Mouse (Mus musculus) embryonic facial prominence, embryonic 14.5 days (tissue): ENCODE results near the gene Sycn. TPM values are rescaled to one million over a fixed set of nuclear protein-coding genes. Genes with fewer than 3 reads are reported as not detected.
A peak's percentile ranks its signal among the peaks of the same experiment; 100 is the strongest.
"Not testable (repeated sequence)": the region's sequence is repeated elsewhere in the genome, so short reads cannot be mapped to it uniquely, and the experiment has no call there.

Experiments
- ATAC-seq: fragments of 200-750 bp; cut with Nextera tagmentation; 2 replicates; pipeline ENCODE4 v1.8.0; 2017; ENCODE audit warnings: low read depth, moderate number of reproducible peaks, moderate TSS enrichment
- DNase-seq: peaks from one replicate; pipeline ENCODE4 v3.0.0-alpha.2; 2015; ENCODE audit warnings: low spot score
- H3K27ac ChIP-seq: fragments of 300-500 bp; sonication (generic); replicated peaks from 2 replicates; pipeline ENCODE4 v1.5.1; 2014; ENCODE audit warnings: low read depth, mild to moderate bottlenecking, low read length, moderate library complexity
- H3K27me3 ChIP-seq: fragments of 300-500 bp; sonication (generic); replicated peaks from 2 replicates; pipeline ENCODE4 v1.6.1; 2014; ENCODE audit warnings: low read length; ENCODE audit not compliant: control insufficient read depth, insufficient read depth
- H3K36me3 ChIP-seq: fragments of 300-500 bp; sonication (generic); 2 replicates; pipeline ENCODE4 v1.6.1; 2014; ENCODE audit warnings: low read length, mixed read lengths; ENCODE audit not compliant: control insufficient read depth, insufficient read depth
- H3K4me1 ChIP-seq: fragments of 300-500 bp; sonication (generic); 2 replicates; pipeline ENCODE4 v1.6.1; 2014; ENCODE audit warnings: antibody characterized with exemption, low read length; ENCODE audit not compliant: control insufficient read depth, insufficient read depth
- H3K4me2 ChIP-seq: fragments of 300-500 bp; sonication (generic); 2 replicates; pipeline ENCODE4 v1.6.1; 2014; ENCODE audit warnings: low read depth, mild to moderate bottlenecking, low read length, moderate library complexity, mixed read lengths
- H3K4me3 ChIP-seq: fragments of 300-500 bp; sonication (generic); 2 replicates; pipeline ENCODE4 v1.5.1; 2014; ENCODE audit warnings: low read depth, mild to moderate bottlenecking, low read length
- H3K9ac ChIP-seq: fragments of 300-500 bp; sonication (generic); 2 replicates; pipeline ENCODE4 v1.6.1; 2014; ENCODE audit warnings: low read depth, mild to moderate bottlenecking, low read length, moderate library complexity, mixed read lengths
- H3K9me3 ChIP-seq: fragments of 300-500 bp; sonication (generic); 2 replicates; pipeline ENCODE4 v1.6.1; 2016; ENCODE audit warnings: low read length; ENCODE audit not compliant: control insufficient read depth
- WGBS: fragments of 180-500 bp; shearing (Covaris S2); extraction: QIAGEN DNeasy Blood & Tissue Kit; methylation state at CpG from one replicate; pipeline ENCODE4 v1.1.7; 2014; 5-methylcytosine and 5-hydroxymethylcytosine counted together
- polyA plus RNA-seq: library from polyadenylated mRNA; unstranded; fragments of >200 nt; fragmentation: Nextera tagmentation; extraction: Ambion mirVana; gene quantifications from 2 replicates; pipeline ENCODE4 v1.2.1, GENCODE M21; 2014

Gene Sycn
- polyA plus RNA-seq, 1 experiment from 2014 or later = not detected

GRCm38 (mm10) chr7:28527922-28528719 is 12.6 kb upstream of the Sycn start:
- WGBS = 9% methylated on average over 19 of the region's 19 CpGs
- Histone ChIP-seq H3K9me3 (no peaks in the 10 kb centered on the region), H3K4me3 (no peak overlapping the region), H3K27ac (no peak overlapping the region), H3K4me2 (no peak overlapping the region), H3K4me1 (no peaks in the 10 kb centered on the region), H3K27me3 (no peaks in the 10 kb centered on the region), H3K36me3 (no peaks in the 10 kb centered on the region), H3K9ac (no peak overlapping the region)
- ATAC-seq (peak; percentile 70), DNase-seq (peak; percentile 65)

GRCm38 (mm10) chr7:28532005-28532404 is 8.7 kb upstream of the Sycn start:
- Histone ChIP-seq H3K4me3 (no peak overlapping the region), H3K27me3 (no peaks in the 10 kb centered on the region), H3K4me1 (no peaks in the 10 kb centered on the region), H3K27ac (no peak overlapping the region), H3K9ac (no peak overlapping the region), H3K4me2 (no peak overlapping the region), H3K9me3 (no peaks in the 10 kb centered on the region), H3K36me3 (no peaks in the 10 kb centered on the region)
- DNase-seq (no peak), ATAC-seq (no peak)
- WGBS = 48% methylated on average over 8 of the region's 8 CpGs

DNA sequence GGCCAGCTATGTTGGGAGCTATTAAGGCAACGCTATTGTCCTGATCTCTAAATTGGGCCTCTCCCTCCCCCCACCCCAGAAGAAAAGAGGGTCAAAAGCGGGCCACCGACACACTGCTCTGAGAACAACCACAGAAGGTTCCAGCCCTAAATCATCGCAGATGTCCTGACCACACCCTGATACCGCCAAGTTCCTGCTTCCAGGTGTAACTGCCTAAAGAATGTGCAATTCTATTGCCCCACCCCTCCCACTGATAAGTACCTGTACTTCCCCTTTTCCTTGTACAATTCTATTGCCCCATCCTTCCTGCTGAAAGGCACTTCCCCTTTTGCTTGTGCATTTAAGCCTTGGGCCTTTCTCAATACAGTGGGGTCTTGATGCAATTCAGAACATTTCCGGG is 1.8 kb upstream of the Sycn start:
- not testable (repeated sequence) for H3K4me1 ChIP-seq, H3K4me2 ChIP-seq, ATAC-seq, H3K27me3 ChIP-seq, H3K36me3 ChIP-seq, H3K9ac ChIP-seq, DNase-seq, H3K4me3 ChIP-seq, H3K9me3 ChIP-seq, H3K27ac ChIP-seq
- WGBS = 89% methylated on average over 6 of the region's 6 CpGs

DNA sequence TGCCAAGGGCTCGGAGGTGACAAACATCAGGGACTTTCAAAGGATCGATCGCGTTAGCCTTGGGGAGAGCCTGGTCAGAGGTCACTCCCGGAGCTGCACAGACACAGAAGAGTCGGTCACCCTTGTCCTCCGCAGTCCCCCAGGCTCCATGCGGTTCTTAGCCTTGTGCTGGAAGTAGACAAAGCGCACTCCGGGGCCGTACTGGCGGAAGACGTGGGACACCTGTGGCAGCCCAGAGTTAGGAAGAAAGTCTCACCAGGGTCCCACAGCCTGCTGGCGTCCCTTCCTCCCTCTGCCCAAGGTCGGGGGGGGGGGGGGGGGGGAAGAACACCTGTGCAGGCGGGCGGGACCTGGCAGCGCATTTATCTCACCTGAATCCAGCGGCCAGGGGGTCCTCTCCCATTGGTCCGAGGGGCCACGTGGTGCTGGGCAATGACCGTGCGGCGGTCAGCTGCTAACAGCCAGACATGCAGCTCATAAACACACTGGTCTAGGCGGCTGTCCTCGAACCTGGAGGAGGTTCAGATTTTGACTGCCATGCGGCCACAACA is 3.4 kb downstream of the Sycn start:
- peaks cover 45% of the 10 kb centered on the region for H3K27me3 ChIP-seq

DNA sequence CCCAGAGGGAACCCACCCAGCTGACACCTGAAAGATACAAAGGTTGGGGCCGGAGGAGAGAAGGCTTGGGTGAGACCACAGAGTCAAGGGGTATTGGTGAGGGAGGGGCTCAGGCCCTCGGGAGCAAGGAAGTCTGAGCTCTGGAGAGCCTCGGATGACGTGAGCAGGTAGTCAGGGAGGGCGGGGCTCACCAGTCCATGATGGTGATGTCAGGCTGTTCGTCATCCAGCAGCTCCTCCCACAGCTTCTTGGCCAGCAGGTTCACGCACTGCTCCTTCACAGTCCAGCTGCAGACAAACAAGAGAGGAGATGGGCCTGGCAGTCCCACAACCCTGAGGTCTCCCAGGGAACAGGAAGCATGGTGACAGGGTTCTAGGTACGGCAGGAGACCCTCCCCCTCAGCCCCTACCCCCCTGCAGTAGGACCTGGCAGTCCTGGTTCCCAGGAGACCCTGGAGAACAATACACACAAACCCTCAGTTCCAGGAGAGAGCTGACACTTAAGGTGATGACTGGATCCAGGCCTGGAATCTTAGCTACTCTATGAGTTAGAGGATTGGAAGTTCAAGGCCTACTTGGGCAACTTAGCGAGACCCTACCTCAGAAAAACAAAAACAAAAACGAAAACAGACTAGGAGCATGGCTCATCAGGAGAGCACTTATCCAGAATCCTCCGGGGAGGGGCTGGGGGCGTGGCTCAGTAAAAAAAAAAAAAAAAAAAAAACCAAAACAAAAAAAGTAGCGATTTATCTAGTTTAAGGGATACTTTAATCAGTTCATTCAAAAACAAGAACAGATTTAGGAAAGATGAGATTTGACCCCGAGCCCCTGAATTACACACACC is 4.6 kb downstream of the Sycn start:
- no peaks in the 10 kb centered on the region for H3K9me3 ChIP-seq
- no peak overlapping the region for H3K4me3 ChIP-seq
- H3K4me1 ChIP-seq = no peaks in the 10 kb centered on the region; the same call in 1 of the 2 replicates
- ATAC-seq (no peak; the same call in 1 of the 2 replicates), DNase-seq (peak; percentile 29)
- WGBS = 32% methylated on average over 12 of the region's 14 CpGs
- H3K4me2 ChIP-seq = no peak overlapping the region
- no peak overlapping the region for H3K27ac ChIP-seq
- H3K36me3 ChIP-seq = no peaks in the 10 kb centered on the region
- peaks cover 45% of the 10 kb centered on the region for H3K27me3 ChIP-seq
- H3K9ac ChIP-seq = no peak overlapping the region

More for the DNA sequence above, 3.4 kb downstream of the Sycn start:
- Histone ChIP-seq H3K9me3 (no peaks in the 10 kb centered on the region), H3K27ac (no peak overlapping the region), H3K4me1 (no peaks in the 10 kb centered on the region; the same call in 1 of the 2 replicates), H3K4me3 (no peak overlapping the region), H3K9ac (no peak overlapping the region), H3K36me3 (no peaks in the 10 kb centered on the region), H3K4me2 (peak overlapping the region; percentile 24; the same call in 1 of the 2 replicates)
- no peak for ATAC-seq
- WGBS = 9% methylated on average over 11 of the region's 27 CpGs
- DNase-seq = no peak

DNA sequence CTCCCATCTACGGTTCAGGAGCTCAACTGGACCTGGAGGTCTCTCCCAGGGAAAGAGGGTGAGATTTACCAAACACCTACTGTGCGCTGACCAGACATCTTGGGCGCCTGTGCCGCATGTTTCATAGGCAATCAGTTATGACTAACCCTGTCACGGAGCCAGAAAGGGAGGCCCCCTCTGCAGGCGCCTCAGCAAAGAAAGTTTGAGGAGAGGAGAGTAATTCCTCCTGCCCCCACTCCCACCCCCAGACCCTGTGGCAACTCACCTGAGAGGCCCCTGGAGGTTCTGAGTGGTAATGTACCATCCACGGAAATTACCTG is 5.2 kb downstream of the Sycn start:
- peaks cover 45% of the 10 kb centered on the region for H3K27me3 ChIP-seq
- no peak overlapping the region for H3K27ac ChIP-seq
- H3K9ac ChIP-seq = no peak overlapping the region
- ATAC-seq = no peak
- H3K4me2 ChIP-seq = no peak overlapping the region
- no peaks in the 10 kb centered on the region for H3K9me3 ChIP-seq
- 41% methylated on average over 7 of the region's 7 CpGs for WGBS
- H3K36me3 ChIP-seq = no peaks in the 10 kb centered on the region
- no peaks in the 10 kb centered on the region; the same call in 1 of the 2 replicates for H3K4me1 ChIP-seq
- DNase-seq = no peak
- H3K4me3 ChIP-seq = no peak overlapping the region

- H3K9ac ChIP-seq = peak overlapping the region; percentile 34; the same call in 1 of the 2 replicates
- DNase-seq (no peak), ATAC-seq (no peak)
- H3K27ac ChIP-seq = no peak overlapping the region
- H3K9me3 ChIP-seq = no peaks in the 10 kb centered on the region
- peak overlapping the region; percentile 23 for H3K4me3 ChIP-seq
- H3K27me3 ChIP-seq = peaks cover 45% of the 10 kb centered on the region
- peak overlapping the region; percentile 49 for H3K4me2 ChIP-seq
- H3K36me3 ChIP-seq = no peaks in the 10 kb centered on the region
- H3K4me1 ChIP-seq = no peaks in the 10 kb centered on the region; the same call in 1 of the 2 replicates
- WGBS = 2% methylated on average over 20 of the region's 22 CpGs
These were observed 6.0 kb downstream of the Sycn start for GRCm38 (mm10) chr7:28546649-28547048.

DNA sequence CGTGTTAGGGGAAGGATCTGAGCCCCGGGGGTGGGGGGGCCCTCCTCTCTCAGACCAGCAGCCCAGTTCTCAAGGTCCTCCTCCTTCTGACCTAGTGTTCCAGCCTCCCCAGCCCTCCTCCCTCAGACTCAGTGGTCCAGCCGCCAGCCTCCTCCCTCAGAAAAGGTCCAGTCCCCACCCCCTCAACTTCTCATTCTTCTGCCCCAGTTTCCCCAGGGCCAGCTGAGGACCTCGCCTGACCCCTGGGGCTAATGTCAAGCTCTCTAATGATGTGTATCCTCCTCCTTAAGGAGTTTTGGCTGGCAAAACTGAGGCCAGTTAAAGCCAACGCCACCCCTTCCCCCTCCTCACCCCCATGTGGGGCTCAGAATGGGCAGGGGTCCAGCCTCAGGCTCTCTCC is 6.5 kb downstream of the Sycn start, which contains the start of gene Nccrp1:
Gene Nccrp1 (minus strand): TSS at position 101 of the 400 bp plus-strand sequence.
- DNase-seq = no peak
- H3K4me3 ChIP-seq = peak within 1 kb of the TSS; percentile 23
- ATAC-seq = no peak
- no peaks in the 10 kb centered on the region for H3K9me3 ChIP-seq
- WGBS = 2% methylated on average over 3 of the region's 5 CpGs
- peaks cover 45% of the 10 kb centered on the region for H3K27me3 ChIP-seq
- peak within 1 kb of the TSS; percentile 49 for H3K4me2 ChIP-seq
- H3K27ac ChIP-seq = no peak within 1 kb of the TSS
- H3K9ac ChIP-seq = peak within 1 kb of the TSS; percentile 34; the same call in 1 of the 2 replicates
- no peaks in the 10 kb centered on the region; the same call in 1 of the 2 replicates for H3K4me1 ChIP-seq
- no peaks in the 10 kb centered on the region for H3K36me3 ChIP-seq
